Mouse (Mus musculus): ENCODE results near the gene Fxyd4. TPM values are rescaled to one million over a fixed set of nuclear protein-coding genes. Genes with fewer than 3 reads are reported as not detected.

Gene Fxyd4
- total and polyA plus RNA-seq, 2 experiments from 2014 or later, result 0.91 TPM; not detected in 1

- no peak for TF ChIP-seq CTCF (IDR thresholded peaks at IDR 0.05; ENCODE audit: low read depth)
- 95% methylated on average over 3 of the region's 3 CpGs for WGBS
- DNase-seq (ENCODE audit: low spot score) (no peak), ATAC-seq (no peak)
- Histone ChIP-seq H3K27ac (no peak overlapping the region), H3K36me3 (ENCODE audit: insufficient read depth, low read length) (no peaks in the 10 kb centered on the region; the same call in 1 of the 2 replicates), H3K27me3 (ENCODE audit: insufficient read depth, low read length) (no peaks in the 10 kb centered on the region), H3K4me3 (ENCODE audit: low read length) (no peak overlapping the region), H3K9me3 (ENCODE audit: low read length) (no peaks in the 10 kb centered on the region), H3K4me2 (ENCODE audit: low read depth, low read length) (no peak overlapping the region), H3K4me1 (ENCODE audit: insufficient read depth, low read length) (no peaks in the 10 kb centered on the region), H3K9ac (replicated peaks; ENCODE audit: low read length) (no peak overlapping the region)
Measured at GRCm38 (mm10) chr6:117929945-117930655, 7.4 kb downstream of the Fxyd4 start.

GRCm38 (mm10) chr6:117928746-117929145, 8.7 kb downstream of the Fxyd4 start:
- WGBS, result 93% methylated on average over 5 of the region's 5 CpGs
- Histone ChIP-seq H3K4me1 (ENCODE audit: insufficient read depth, low read length) (no peaks in the 10 kb centered on the region), H3K36me3 (ENCODE audit: insufficient read depth, low read length) (no peaks in the 10 kb centered on the region; the same call in 1 of the 2 replicates), H3K9me3 (ENCODE audit: low read length) (no peaks in the 10 kb centered on the region), H3K4me3 (ENCODE audit: low read length) (no peak overlapping the region), H3K4me2 (ENCODE audit: low read depth, low read length) (no peak overlapping the region), H3K27ac (no peak overlapping the region), H3K27me3 (ENCODE audit: insufficient read depth, low read length) (no peaks in the 10 kb centered on the region), H3K9ac (replicated peaks; ENCODE audit: low read length) (no peak overlapping the region)
- DNase-seq (ENCODE audit: low spot score), result no peak
- ATAC-seq, result no peak
- TF ChIP-seq CTCF (IDR thresholded peaks at IDR 0.05; ENCODE audit: low read depth), result no peak

DNA sequence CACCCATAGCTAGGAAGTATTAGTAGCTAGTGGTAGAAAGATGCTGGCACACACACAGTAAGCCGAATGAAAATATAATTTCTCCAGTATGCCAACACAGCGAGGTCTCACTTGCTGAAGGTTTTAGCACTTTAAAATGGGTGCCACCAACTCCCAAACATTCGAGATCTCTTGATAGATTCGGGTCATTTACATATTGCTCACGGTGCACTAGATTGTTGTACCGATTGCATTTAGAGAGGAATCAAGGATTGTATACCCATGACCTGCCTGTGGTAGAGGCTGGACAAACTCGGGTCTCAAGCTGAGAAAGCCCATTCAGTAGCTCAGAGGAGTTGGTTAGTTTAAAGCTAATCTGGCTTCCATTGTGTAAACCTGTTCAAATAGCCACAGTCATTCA, 9.5 kb downstream of the Fxyd4 start:
- no peak for ATAC-seq
- H3K27ac ChIP-seq, result no peak overlapping the region
- no peak overlapping the region for H3K9ac ChIP-seq (replicated peaks; ENCODE audit: low read length)
- no peaks in the 10 kb centered on the region for H3K9me3 ChIP-seq (ENCODE audit: low read length)
- no peak for TF ChIP-seq CTCF (IDR thresholded peaks at IDR 0.05; ENCODE audit: low read depth)
- DNase-seq (ENCODE audit: low spot score), result no peak
- H3K4me3 ChIP-seq (ENCODE audit: low read length), result no peak overlapping the region
- no peak overlapping the region for H3K4me2 ChIP-seq (ENCODE audit: low read depth, low read length)
- WGBS, result 90% methylated on average over 7 of the region's 7 CpGs
- no peaks in the 10 kb centered on the region; the same call in 1 of the 2 replicates for H3K36me3 ChIP-seq (ENCODE audit: insufficient read depth, low read length)
- H3K27me3 ChIP-seq (ENCODE audit: insufficient read depth, low read length), result no peaks in the 10 kb centered on the region
- H3K4me1 ChIP-seq (ENCODE audit: insufficient read depth, low read length), result no peaks in the 10 kb centered on the region

- no peak overlapping the region for H3K9ac ChIP-seq (replicated peaks; ENCODE audit: low read length)
- no peak for DNase-seq (ENCODE audit: low spot score)
- ATAC-seq, result no peak
- no peak for TF ChIP-seq CTCF (IDR thresholded peaks at IDR 0.05; ENCODE audit: low read depth)
- no peak overlapping the region for H3K27ac ChIP-seq
- WGBS, result 77% methylated on average over 4 of the region's 4 CpGs
- H3K4me2 ChIP-seq (ENCODE audit: low read depth, low read length), result no peak overlapping the region
- H3K9me3 ChIP-seq (ENCODE audit: low read length), result no peaks in the 10 kb centered on the region
- no peaks in the 10 kb centered on the region for H3K4me1 ChIP-seq (ENCODE audit: insufficient read depth, low read length)
- H3K36me3 ChIP-seq (ENCODE audit: insufficient read depth, low read length), result no peaks in the 10 kb centered on the region; the same call in 1 of the 2 replicates
- H3K4me3 ChIP-seq (ENCODE audit: low read length), result no peak overlapping the region
- no peaks in the 10 kb centered on the region for H3K27me3 ChIP-seq (ENCODE audit: insufficient read depth, low read length)
Measured at GRCm38 (mm10) chr6:117926871-117927491, 10.5 kb downstream of the Fxyd4 start.

DNA sequence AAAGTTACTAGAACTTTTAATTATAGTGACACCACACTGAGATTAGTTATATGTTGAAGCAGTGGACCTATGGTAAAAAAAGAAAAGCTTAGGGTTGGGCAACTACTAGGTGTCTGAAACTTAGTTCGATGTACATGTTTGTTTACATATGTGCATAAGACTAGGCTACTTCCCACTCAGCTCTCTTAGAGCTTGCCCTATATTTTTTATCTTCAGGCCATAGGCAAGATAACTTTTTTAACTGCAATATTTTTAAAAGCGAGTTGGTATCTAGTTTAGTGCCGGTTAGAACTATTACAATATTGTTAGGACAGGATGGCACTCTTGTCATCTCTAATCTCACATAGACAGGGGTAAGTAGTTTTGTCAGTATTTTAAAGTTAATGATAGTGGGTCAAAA, 15.5 kb downstream of the Fxyd4 start:
- WGBS, result 97% methylated on average over 3 of the region's 3 CpGs
- no peaks in the 10 kb centered on the region for H3K9me3 ChIP-seq (ENCODE audit: low read length)

GRCm38 (mm10) chr6:117920659-117921640, 16.5 kb downstream of the Fxyd4 start:
- H3K9me3 ChIP-seq (ENCODE audit: low read length), result no peaks in the 10 kb centered on the region
- no peak overlapping the region for H3K4me2 ChIP-seq (ENCODE audit: low read depth, low read length)
- no peaks in the 10 kb centered on the region; the same call in 1 of the 2 replicates for H3K36me3 ChIP-seq (ENCODE audit: insufficient read depth, low read length)
- no peak overlapping the region for H3K27ac ChIP-seq
- peaks cover 4% of the 10 kb centered on the region; the same call in 1 of the 2 replicates for H3K4me1 ChIP-seq (ENCODE audit: insufficient read depth, low read length)
- ATAC-seq (no peak), DNase-seq (ENCODE audit: low spot score) (peak; percentile 45)
- H3K9ac ChIP-seq (replicated peaks; ENCODE audit: low read length), result no peak overlapping the region
- WGBS, result 55% methylated on average over 3 of the region's 3 CpGs
- peak; percentile 85 for TF ChIP-seq CTCF (IDR thresholded peaks at IDR 0.05; ENCODE audit: low read depth)
- H3K4me3 ChIP-seq (ENCODE audit: low read length), result no peak overlapping the region
- H3K27me3 ChIP-seq (ENCODE audit: insufficient read depth, low read length), result no peaks in the 10 kb centered on the region

More for the DNA sequence above, 15.5 kb downstream of the Fxyd4 start:
- Histone ChIP-seq H3K4me1 (ENCODE audit: insufficient read depth, low read length) (peaks cover 4% of the 10 kb centered on the region; the same call in 1 of the 2 replicates), H3K4me2 (ENCODE audit: low read depth, low read length) (no peak overlapping the region), H3K4me3 (ENCODE audit: low read length) (no peak overlapping the region), H3K36me3 (ENCODE audit: insufficient read depth, low read length) (no peaks in the 10 kb centered on the region; the same call in 1 of the 2 replicates), H3K9ac (replicated peaks; ENCODE audit: low read length) (no peak overlapping the region), H3K27me3 (ENCODE audit: insufficient read depth, low read length) (no peaks in the 10 kb centered on the region), H3K27ac (no peak overlapping the region)
- ATAC-seq (no peak), DNase-seq (ENCODE audit: low spot score) (no peak)
- no peak for TF ChIP-seq CTCF (IDR thresholded peaks at IDR 0.05; ENCODE audit: low read depth)
